Mouse (Mus musculus) cerebellum, postnatal 10 days (tissue): ENCODE measurements around the gene Meox2.
"Not testable (repeated sequence)": the region's sequence is repeated elsewhere in the genome, so short reads cannot be mapped to it uniquely, and the experiment has no call there.

Experiments used
- DNase-seq, 2 experiments: peaks; one replicate each; pipeline ENCODE4 v3.0.0; 2021; ENCODE audit warnings: mixed read lengths in 2 of 2

Meox2 gene

DNA sequence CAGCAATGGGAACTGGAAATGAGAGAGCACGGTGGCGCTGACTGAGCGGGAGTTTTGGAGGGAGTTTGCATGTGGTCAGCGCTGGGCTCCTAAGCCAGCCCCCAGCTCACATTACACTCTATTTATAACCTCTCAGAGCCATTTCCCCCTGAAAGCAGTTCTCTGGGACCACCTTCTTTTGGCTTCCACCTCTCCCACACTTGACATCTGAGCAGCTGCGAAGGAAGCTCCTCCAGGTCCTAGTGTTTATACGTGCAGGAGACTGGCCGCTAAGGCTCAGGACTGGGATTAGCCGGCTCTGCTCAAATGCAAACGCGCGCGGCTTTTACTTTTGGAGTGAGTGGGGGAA lies at the start of gene Meox2:
Gene Meox2 (plus strand): TSS at position 151 of the 349 bp plus-strand sequence.
- peak; percentile 27 to 38 for DNase-seq

DNA sequence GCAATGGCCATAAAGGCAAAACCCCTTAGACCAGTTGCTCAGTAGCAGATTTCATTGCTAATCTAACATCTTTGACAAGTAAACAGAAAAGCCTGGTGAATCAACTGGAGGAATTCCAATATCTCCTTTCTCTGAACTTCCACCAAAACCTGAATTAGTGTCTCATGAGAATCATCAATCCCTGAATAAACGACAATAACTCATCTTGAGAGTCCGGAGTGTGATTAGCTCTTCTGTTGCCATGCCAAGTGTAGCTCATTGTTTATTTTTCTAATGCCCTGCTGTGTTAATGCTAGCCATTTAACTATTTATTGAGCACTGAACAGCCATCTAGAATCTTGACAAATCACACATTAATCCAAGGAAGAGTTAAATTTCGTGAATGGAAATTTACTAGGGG lies 35.7 kb upstream of the Meox2 start:
- no peak for DNase-seq

GRCm38 (mm10) chr12:37077308-37077707 lies 31.0 kb upstream of the Meox2 start:
- peak; percentile 6 to 26 for DNase-seq

DNA sequence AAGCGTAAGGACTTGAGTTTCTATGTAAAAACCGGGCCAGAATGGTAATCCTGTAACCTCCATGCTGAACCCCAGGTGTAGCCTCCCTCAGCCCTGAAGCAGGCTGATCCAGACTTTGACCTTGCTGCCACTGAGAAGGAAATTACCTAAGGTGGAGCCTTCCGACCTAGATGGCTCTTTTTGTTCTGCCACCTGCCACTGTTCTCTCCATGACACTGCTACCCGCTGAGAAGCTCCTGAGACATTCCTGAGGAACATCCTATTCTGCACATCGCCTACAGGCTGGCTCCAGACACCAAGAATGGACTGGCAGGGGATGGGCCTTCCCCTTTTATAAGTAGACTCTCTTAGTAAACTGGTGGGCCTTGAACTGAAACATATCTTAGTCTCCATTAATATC lies 28.3 kb upstream of the Meox2 start:
- DNase-seq: not testable (repeated sequence)

GRCm38 (mm10) chr12:37106541-37106940 lies 1.8 kb upstream of the Meox2 start:
- no peak for DNase-seq

- DNase-seq: peak; percentile 2
These were observed 1.2 kb upstream of the Meox2 start for GRCm38 (mm10) chr12:37107150-37107549.

- DNase-seq: peak; percentile 17 to 23
These were observed 489 bp upstream of the Meox2 start for GRCm38 (mm10) chr12:37107713-37108389.

- DNase-seq: peak; percentile 26 to 44
These were observed 606 bp downstream of the Meox2 start for GRCm38 (mm10) chr12:37108819-37109473.

DNA sequence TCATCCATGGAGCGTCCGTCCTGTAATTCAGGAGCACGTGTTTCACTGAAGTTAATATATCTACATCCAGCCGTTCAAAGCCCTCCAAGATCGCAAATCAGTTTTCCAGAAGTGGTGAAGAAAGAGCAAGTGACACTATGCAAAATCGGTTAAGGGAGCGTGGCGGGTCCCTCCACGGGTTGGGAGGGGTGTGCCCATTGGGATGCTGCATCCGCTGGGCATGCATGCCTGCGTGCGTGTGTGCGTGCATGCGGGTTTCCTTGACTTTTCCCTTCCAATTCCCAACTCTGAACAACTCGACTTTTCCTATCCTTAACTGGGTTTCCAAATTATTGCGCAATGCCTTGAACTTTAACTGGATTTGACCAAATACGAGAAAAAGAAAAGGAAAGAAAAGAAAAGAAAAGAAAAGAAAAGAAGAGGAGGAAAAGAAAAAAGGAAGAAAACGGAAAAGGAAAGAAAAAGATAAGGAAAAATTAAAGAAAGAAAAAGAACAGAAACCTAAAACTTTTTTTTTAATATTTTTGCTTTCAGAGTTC lies 1.2 kb downstream of the Meox2 start:
- peak in 1 of 2 experiments; percentile 10 for DNase-seq

DNA sequence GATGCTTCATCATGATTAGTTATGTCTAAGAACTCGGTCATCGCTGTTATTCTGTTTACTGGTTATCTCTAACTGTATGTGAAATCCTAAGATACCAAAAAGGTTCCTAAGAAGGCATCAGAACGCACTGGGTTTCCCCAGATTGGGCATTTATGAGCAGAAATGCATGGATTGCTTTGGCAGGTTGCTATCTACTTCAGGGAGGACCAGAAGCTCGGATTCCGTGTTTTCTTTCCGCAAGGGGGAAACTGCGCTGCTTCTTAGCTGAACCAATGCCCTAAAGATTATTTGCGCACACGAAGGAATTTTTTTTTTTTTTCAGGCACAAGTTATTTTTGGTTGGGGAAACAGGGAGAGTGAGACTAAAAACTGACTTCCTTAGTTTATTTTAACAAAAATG lies 2.6 kb downstream of the Meox2 start:
- no peak for DNase-seq

- DNase-seq: no peak
These were observed 10.9 kb downstream of the Meox2 start for GRCm38 (mm10) chr12:37119246-37119645.

DNA sequence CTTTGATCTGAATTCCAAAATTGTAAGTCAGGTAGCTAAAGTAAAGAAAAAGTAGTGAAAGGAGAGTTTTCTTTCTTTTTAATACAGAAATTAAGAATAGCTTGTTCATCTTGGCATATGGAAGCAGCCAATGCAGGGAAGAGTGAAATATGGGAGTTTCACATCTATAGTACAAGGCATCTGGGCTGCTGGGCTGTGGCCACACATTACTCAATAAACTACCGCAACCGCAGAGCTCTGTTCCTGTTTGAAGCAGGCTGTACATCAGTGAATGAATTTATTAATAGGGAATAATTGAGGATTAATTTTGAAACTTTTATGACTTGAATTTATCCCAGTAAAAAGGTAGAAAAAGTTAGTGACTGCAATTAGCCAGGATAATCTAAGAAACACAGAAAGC lies 15.4 kb downstream of the Meox2 start:
- DNase-seq: no peak

GRCm38 (mm10) chr12:37142080-37142703 lies 33.9 kb downstream of the Meox2 start:
- DNase-seq: no peak

DNA sequence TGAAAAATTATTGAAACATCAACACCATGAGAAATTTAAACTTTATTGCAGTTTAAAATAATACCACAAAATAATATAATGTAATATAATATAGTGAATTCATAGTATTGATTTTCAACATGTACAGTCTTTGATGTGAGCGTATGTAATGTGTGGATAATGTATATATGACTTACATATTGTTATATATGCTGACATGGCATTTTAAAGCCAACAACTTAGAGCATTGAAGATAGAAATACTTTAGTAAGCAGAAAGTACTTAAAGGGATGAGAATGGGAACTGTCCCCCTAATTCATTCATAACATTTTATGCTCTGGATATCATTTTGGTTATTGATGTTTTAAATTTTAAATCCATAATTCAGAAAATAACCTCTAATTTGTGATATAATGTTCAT lies 35.5 kb downstream of the Meox2 start:
- DNase-seq: no peak

DNA sequence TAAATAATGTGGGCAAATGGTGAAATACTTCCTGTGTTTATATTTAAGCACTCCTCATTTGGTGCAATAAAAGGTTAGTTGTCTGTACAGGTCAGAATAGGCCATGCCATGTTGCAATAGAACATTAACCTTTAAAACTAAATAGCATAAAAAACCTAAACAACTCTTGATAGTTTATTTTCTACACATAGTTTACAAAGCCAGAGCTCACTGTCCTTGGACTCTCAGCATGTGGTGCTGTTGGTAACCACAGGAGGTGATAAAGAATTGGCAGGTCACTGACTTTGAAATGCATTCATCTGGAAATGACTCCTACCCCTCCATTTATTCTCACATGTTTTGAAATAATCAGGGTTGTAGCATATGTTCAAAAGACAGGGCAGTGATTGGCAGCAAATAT lies 59.4 kb downstream of the Meox2 start:
- DNase-seq: peak; percentile 57 to 63

DNA sequence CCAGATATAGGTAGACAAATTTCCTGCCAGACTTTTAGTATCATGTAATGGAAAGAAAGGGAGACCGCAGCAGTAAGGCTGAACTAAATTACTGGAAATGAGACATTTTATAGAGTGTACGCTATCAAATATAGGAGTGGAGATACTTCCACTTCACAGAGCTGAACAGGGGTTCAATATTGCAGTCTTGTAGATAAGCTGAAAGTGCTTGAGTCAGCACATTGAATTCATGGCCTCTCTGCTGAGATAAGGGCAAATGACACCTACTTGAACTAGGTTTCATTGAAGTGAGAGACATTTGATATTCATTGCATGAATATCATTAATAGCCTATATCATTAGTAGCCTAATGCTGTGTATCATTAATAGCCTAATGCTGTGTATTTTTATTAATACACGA lies 65.0 kb downstream of the Meox2 start:
- no peak for DNase-seq

DNA sequence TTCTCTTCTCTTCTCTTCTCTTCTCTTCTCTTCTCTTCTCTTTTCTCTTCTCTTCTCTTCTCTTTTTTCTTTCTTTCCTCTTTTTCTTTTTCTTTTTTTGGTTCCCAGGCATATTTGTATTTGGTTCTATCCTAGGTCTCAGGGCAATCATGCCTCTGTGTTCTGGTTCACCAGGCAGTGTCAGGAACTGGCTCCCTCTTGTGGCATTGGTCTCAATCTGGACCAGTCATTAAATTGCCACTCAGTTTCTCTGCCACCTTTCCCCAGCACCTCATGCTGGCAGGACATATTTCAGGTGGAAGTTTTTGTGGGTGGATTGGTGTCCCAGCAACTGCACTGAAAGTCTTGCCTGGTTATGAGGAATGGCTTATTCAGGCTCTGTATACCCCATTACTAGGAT lies 75.3 kb downstream of the Meox2 start:
- peak; percentile 58 to 59 for DNase-seq

DNA sequence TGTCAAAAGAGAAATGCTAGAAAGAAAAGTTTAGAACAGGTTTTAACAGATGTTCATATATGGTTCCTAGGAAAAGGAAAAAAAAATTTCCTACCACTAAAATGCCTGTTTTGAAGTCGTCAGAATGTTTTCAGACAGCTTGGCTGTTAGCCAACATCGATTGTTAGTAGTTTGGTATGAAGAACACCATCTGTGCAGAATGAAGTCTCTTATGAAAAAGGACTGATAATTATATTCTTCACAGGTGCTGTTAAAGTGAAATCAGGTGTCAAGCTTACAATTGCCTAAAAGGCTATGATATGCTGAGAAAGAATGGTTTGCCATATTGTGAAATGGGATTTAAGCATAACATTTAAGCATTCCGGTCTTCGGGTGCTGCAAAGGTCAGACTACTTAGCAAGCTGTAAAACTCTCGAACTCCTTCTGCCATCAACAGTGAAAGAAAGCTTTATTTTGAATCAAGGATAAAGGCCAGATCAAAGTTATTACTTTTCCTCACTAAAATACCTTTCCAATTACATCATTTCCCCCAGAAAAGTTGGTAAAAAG lies 80.7 kb downstream of the Meox2 start:
- DNase-seq: no peak
